Mouse (Mus musculus): ENCODE data around the gene Npepps. TPM values are rescaled to one million over a fixed set of nuclear protein-coding genes. Genes with fewer than 3 reads are reported as not detected.

Npepps gene
- total and polyA plus RNA-seq, 2 experiments from 2014 or later: 52.5 to 109 TPM

GRCm38 (mm10) chr11:97178198-97178597 lies 102.2 kb downstream of the Npepps start:
- no peak overlapping the region for H3K9ac ChIP-seq (replicated peaks; ENCODE audit: low read length, poor library complexity, severe bottlenecking)
- no peak overlapping the region for H3K4me3 ChIP-seq (ENCODE audit: low read depth, low read length)
- ATAC-seq (ENCODE audit: low FRiP score): no peak
- no peaks in the 10 kb centered on the region for H3K4me1 ChIP-seq (ENCODE audit: insufficient read depth, low read length)
- no peak overlapping the region for H3K4me2 ChIP-seq (ENCODE audit: low read depth, low read length, poor library complexity, severe bottlenecking)
- TF ChIP-seq CTCF (IDR thresholded peaks at IDR 0.05): no peak
- H3K27ac ChIP-seq (ENCODE audit: low read depth, low read length): no peak overlapping the region
- no peaks in the 10 kb centered on the region for H3K9me3 ChIP-seq (ENCODE audit: low read length)
- H3K27me3 ChIP-seq (ENCODE audit: insufficient read depth, low read length): no peaks in the 10 kb centered on the region
- H3K36me3 ChIP-seq (ENCODE audit: insufficient read depth, low read length): peaks cover 78% of the 10 kb centered on the region
- DNase-seq (ENCODE audit: low spot score): no peak
- 100% methylated on average over 2 of the region's 2 CpGs for WGBS

GRCm38 (mm10) chr11:97176851-97177250 lies 103.6 kb downstream of the Npepps start:
- no peak overlapping the region for H3K9ac ChIP-seq (replicated peaks; ENCODE audit: low read length, poor library complexity, severe bottlenecking)
- no peaks in the 10 kb centered on the region for H3K9me3 ChIP-seq (ENCODE audit: low read length)
- no peaks in the 10 kb centered on the region for H3K27me3 ChIP-seq (ENCODE audit: insufficient read depth, low read length)
- H3K4me3 ChIP-seq (ENCODE audit: low read depth, low read length): no peak overlapping the region
- ATAC-seq (ENCODE audit: low FRiP score) (no peak), DNase-seq (ENCODE audit: low spot score) (peak; percentile 80)
- peak; percentile 79 for TF ChIP-seq CTCF (IDR thresholded peaks at IDR 0.05)
- no peak overlapping the region for H3K4me2 ChIP-seq (ENCODE audit: low read depth, low read length, poor library complexity, severe bottlenecking)
- no peak overlapping the region for H3K27ac ChIP-seq (ENCODE audit: low read depth, low read length)
- WGBS: 49% methylated on average over 3 of the region's 3 CpGs
- H3K36me3 ChIP-seq (ENCODE audit: insufficient read depth, low read length): peaks cover 75% of the 10 kb centered on the region
- H3K4me1 ChIP-seq (ENCODE audit: insufficient read depth, low read length): no peaks in the 10 kb centered on the region

DNA sequence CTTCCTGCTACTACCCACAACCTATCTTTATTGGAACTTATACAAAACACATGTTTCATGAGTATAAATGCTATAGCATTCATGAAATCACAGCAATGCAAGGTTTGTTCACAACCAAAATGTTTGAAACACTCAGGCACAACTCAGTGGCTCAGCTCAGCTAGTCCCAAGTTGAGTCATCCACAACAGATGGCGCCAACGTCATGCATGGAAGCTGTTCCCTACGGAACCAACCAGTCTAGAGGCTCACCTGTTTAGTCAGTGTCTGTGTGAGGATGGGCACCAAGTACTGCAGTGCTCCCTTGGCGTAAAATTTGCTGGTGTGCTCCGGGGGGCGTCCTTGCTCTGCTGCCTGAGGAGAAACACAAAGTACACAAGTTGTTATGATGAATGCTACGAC lies 104.9 kb downstream of the Npepps start:
- Histone ChIP-seq H3K36me3 (ENCODE audit: insufficient read depth, low read length) (peaks cover 75% of the 10 kb centered on the region), H3K27ac (ENCODE audit: low read depth, low read length) (no peak overlapping the region), H3K4me1 (ENCODE audit: insufficient read depth, low read length) (no peaks in the 10 kb centered on the region), H3K4me2 (ENCODE audit: low read depth, low read length, poor library complexity, severe bottlenecking) (no peak overlapping the region), H3K27me3 (ENCODE audit: insufficient read depth, low read length) (no peaks in the 10 kb centered on the region), H3K9ac (replicated peaks; ENCODE audit: low read length, poor library complexity, severe bottlenecking) (no peak overlapping the region), H3K9me3 (ENCODE audit: low read length) (no peaks in the 10 kb centered on the region), H3K4me3 (ENCODE audit: low read depth, low read length) (no peak overlapping the region)
- TF ChIP-seq CTCF (IDR thresholded peaks at IDR 0.05): no peak
- no peak for ATAC-seq (ENCODE audit: low FRiP score)
- WGBS: 93% methylated on average over 7 of the region's 7 CpGs
- DNase-seq (ENCODE audit: low spot score): no peak

GRCm38 (mm10) chr11:97160341-97160740 lies 120.1 kb downstream of the Npepps start:
- Histone ChIP-seq H3K9ac (replicated peaks; ENCODE audit: low read length, poor library complexity, severe bottlenecking) (no peak overlapping the region), H3K27ac (ENCODE audit: low read depth, low read length) (no peak overlapping the region), H3K4me1 (ENCODE audit: insufficient read depth, low read length) (no peaks in the 10 kb centered on the region), H3K9me3 (ENCODE audit: low read length) (no peaks in the 10 kb centered on the region), H3K27me3 (ENCODE audit: insufficient read depth, low read length) (no peaks in the 10 kb centered on the region), H3K4me2 (ENCODE audit: low read depth, low read length, poor library complexity, severe bottlenecking) (no peak overlapping the region), H3K36me3 (ENCODE audit: insufficient read depth, low read length) (peaks cover 57% of the 10 kb centered on the region), H3K4me3 (ENCODE audit: low read depth, low read length) (no peak overlapping the region)
- WGBS: 25% methylated on average over 6 of the region's 6 CpGs
- ATAC-seq (ENCODE audit: low FRiP score) (no peak), DNase-seq (ENCODE audit: low spot score) (no peak)
- TF ChIP-seq CTCF (IDR thresholded peaks at IDR 0.05): no peak

GRCm38 (mm10) chr11:97156999-97157398 lies 123.4 kb downstream of the Npepps start:
- Histone ChIP-seq H3K27ac (ENCODE audit: low read depth, low read length) (no peak overlapping the region), H3K9ac (replicated peaks; ENCODE audit: low read length, poor library complexity, severe bottlenecking) (no peak overlapping the region), H3K4me2 (ENCODE audit: low read depth, low read length, poor library complexity, severe bottlenecking) (no peak overlapping the region), H3K4me3 (ENCODE audit: low read depth, low read length) (no peak overlapping the region), H3K4me1 (ENCODE audit: insufficient read depth, low read length) (peaks cover 10% of the 10 kb centered on the region), H3K27me3 (ENCODE audit: insufficient read depth, low read length) (no peaks in the 10 kb centered on the region), H3K9me3 (ENCODE audit: low read length) (no peaks in the 10 kb centered on the region), H3K36me3 (ENCODE audit: insufficient read depth, low read length) (peaks cover 30% of the 10 kb centered on the region)
- no peak for DNase-seq (ENCODE audit: low spot score)
- no peak for ATAC-seq (ENCODE audit: low FRiP score)
- no peak for TF ChIP-seq CTCF (IDR thresholded peaks at IDR 0.05)
- 73% methylated on average over 7 of the region's 7 CpGs for WGBS

Other genes with a start within 250 kb of the Npepps start
- 1.4 and 2.7 TPM in 2 replicates for gene Lrrc46, start 239.2 kb downstream of the Npepps start, total RNA-seq (2014; rRNA removed)
- gene Lrrc46, start 239.2 kb downstream of the Npepps start, polyA plus RNA-seq (2015; fragmentation: Nextera tagmentation; extraction: Ambion mirVana): 2.4 and 3.3 TPM in 2 replicates
- gene Mrpl10, start 239.1 kb downstream of the Npepps start, total RNA-seq (2014; rRNA removed): 42.1 and 67.7 TPM in 2 replicates
- 56.6 and 63.7 TPM in 2 replicates for gene Mrpl10, start 239.1 kb downstream of the Npepps start, polyA plus RNA-seq (2015; fragmentation: Nextera tagmentation; extraction: Ambion mirVana)
- 12.6 and 14.6 TPM in 2 replicates for gene Osbpl7, start 230.0 kb downstream of the Npepps start, total RNA-seq (2014; rRNA removed)
- 10.7 and 13.9 TPM in 2 replicates for gene Osbpl7, start 230.0 kb downstream of the Npepps start, polyA plus RNA-seq (2015; fragmentation: Nextera tagmentation; extraction: Ambion mirVana)
- gene Tbx21, start 165.3 kb downstream of the Npepps start, total RNA-seq (2014; rRNA removed): 0.11 and 0.24 TPM in 2 replicates
- gene Tbx21, start 165.3 kb downstream of the Npepps start, polyA plus RNA-seq (2015; fragmentation: Nextera tagmentation; extraction: Ambion mirVana): 0.14 and 0.15 TPM in 2 replicates
- 43.9 and 45.3 TPM in 2 replicates for gene Tbkbp1, start 129.1 kb downstream of the Npepps start, total RNA-seq (2014; rRNA removed)
- gene Tbkbp1, start 129.1 kb downstream of the Npepps start, polyA plus RNA-seq (2015; fragmentation: Nextera tagmentation; extraction: Ambion mirVana): 9.5 and 10.3 TPM in 2 replicates
- gene Kpnb1, start 92.8 kb downstream of the Npepps start, total RNA-seq (2014; rRNA removed): 104 and 118 TPM in 2 replicates
- 23.0 and 25.0 TPM in 2 replicates for gene Kpnb1, start 92.8 kb downstream of the Npepps start, polyA plus RNA-seq (2015; fragmentation: Nextera tagmentation; extraction: Ambion mirVana)
- gene Mrpl45, start 35.1 kb upstream of the Npepps start, total RNA-seq (2014; rRNA removed): 21.4 and 29.1 TPM in 2 replicates
- gene Mrpl45, start 35.1 kb upstream of the Npepps start, polyA plus RNA-seq (2015; fragmentation: Nextera tagmentation; extraction: Ambion mirVana): 33.0 and 36.0 TPM in 2 replicates
- gene Gpr179, start 71.4 kb upstream of the Npepps start, total RNA-seq (2014; rRNA removed): 0.57 and 0.71 TPM in 2 replicates
- 0.66 and 0.78 TPM in 2 replicates for gene Gpr179, start 71.4 kb upstream of the Npepps start, polyA plus RNA-seq (2015; fragmentation: Nextera tagmentation; extraction: Ambion mirVana)
- 54.9 and 60.4 TPM in 2 replicates for gene Socs7, start 81.9 kb upstream of the Npepps start, total RNA-seq (2014; rRNA removed)
- 6.9 and 7.4 TPM in 2 replicates for gene Socs7, start 81.9 kb upstream of the Npepps start, polyA plus RNA-seq (2015; fragmentation: Nextera tagmentation; extraction: Ambion mirVana)
- 80.2 and 80.9 TPM in 2 replicates for gene Arhgap23, start 134.9 kb upstream of the Npepps start, total RNA-seq (2014; rRNA removed)
- 9.2 and 9.6 TPM in 2 replicates for gene Arhgap23, start 134.9 kb upstream of the Npepps start, polyA plus RNA-seq (2015; fragmentation: Nextera tagmentation; extraction: Ambion mirVana)
- 0.28 TPM in 1 of 2 replicates, not detected in the other for gene 4933428G20Rik, start 219.7 kb upstream of the Npepps start, total RNA-seq (2014; rRNA removed)
- 0.34 and 0.91 TPM in 2 replicates for gene 4933428G20Rik, start 219.7 kb upstream of the Npepps start, polyA plus RNA-seq (2015; fragmentation: Nextera tagmentation; extraction: Ambion mirVana)

Measured in midbrain, postnatal 0 days (tissue).